Mouse (Mus musculus) E14TG2a.4 (cell line): ENCODE results near the gene Smo.
A peak's percentile ranks its signal among the peaks of the same experiment; 100 is the strongest.

ENCODE experiments used
- H3K27me3 ChIP-seq: 2 replicates; pipeline ENCODE4 v1.6.1; 2014; ENCODE audit warnings: low read length, control low read depth; ENCODE audit not compliant: insufficient read depth
- H3K36me3 ChIP-seq: 2 replicates; pipeline ENCODE4 v1.6.1; 2014; ENCODE audit warnings: low read length, control low read depth; ENCODE audit not compliant: insufficient read depth
- H3K4me1 ChIP-seq: replicated peaks from 2 replicates; pipeline ENCODE4 v1.6.1; 2014; ENCODE audit warnings: low read depth, low read length, control low read depth
- H3K4me3 ChIP-seq: replicated peaks from 2 replicates; pipeline ENCODE4 v1.5.1; 2014; ENCODE audit warnings: mild to moderate bottlenecking, low read length
- H3K9me3 ChIP-seq: 2 replicates; pipeline ENCODE4 v1.6.1; 2014; ENCODE audit warnings: low read length, control low read depth
- CTCF ChIP-seq: conservative IDR thresholded peaks from 2 replicates; pipeline ENCODE4 v1.5.1; 2014; ENCODE audit warnings: low read length
- NANOG ChIP-seq: IDR thresholded peaks from 2 replicates; pipeline ENCODE4 v1.6.1; 2014; ENCODE audit warnings: borderline replicate concordance, low read length, mixed read lengths
- POU5F1 ChIP-seq: IDR thresholded peaks from 2 replicates; pipeline ENCODE4 v1.6.1; 2014; ENCODE audit warnings: low read length, borderline replicate concordance

Gene Smo

GRCm38 (mm10) chr6:29735336-29735688 is at the start of gene Smo:
Gene Smo (plus strand): TSS chr6:29735503.
- Histone ChIP-seq H3K9me3 (no peaks in the 10 kb centered on the region), H3K36me3 (peaks cover 3% of the 10 kb centered on the region; the same call in 1 of the 2 replicates), H3K27me3 (peaks cover 64% of the 10 kb centered on the region), H3K4me1 (peaks cover 16% of the 10 kb centered on the region), H3K4me3 (peak within 1 kb of the TSS; percentile 88)
- TF ChIP-seq NANOG (no peak), POU5F1 (no peak), CTCF (no peak)

GRCm38 (mm10) chr6:29685952-29686351 is 49.4 kb upstream of the Smo start:
- Histone ChIP-seq H3K9me3 (no peaks in the 10 kb centered on the region), H3K4me3 (no peak overlapping the region), H3K27me3 (no peaks in the 10 kb centered on the region), H3K4me1 (0 out of 2 replicates have a peak, but pooled peaks cover 3% of the 10 kb centered on the region), H3K36me3 (no peaks in the 10 kb centered on the region)
- TF ChIP-seq POU5F1 = no peak
- no peak for TF ChIP-seq CTCF
- no peak for TF ChIP-seq NANOG

GRCm38 (mm10) chr6:29689458-29689857 is 45.8 kb upstream of the Smo start:
- Histone ChIP-seq H3K4me1 (peaks cover 7% of the 10 kb centered on the region), H3K27me3 (peaks cover 25% of the 10 kb centered on the region), H3K36me3 (no peaks in the 10 kb centered on the region), H3K9me3 (no peaks in the 10 kb centered on the region), H3K4me3 (no peak overlapping the region)
- TF ChIP-seq POU5F1 (no peak), NANOG (no peak), CTCF (no peak)

GRCm38 (mm10) chr6:29693953-29694352 is 41.4 kb upstream of the Smo start, which contains the start of gene Tspan33:
Gene Tspan33 (plus strand): TSS chr6:29694222.
- no peaks in the 10 kb centered on the region for H3K9me3 ChIP-seq
- peaks cover 53% of the 10 kb centered on the region for H3K27me3 ChIP-seq
- TF ChIP-seq NANOG = no peak
- TF ChIP-seq CTCF = no peak
- TF ChIP-seq POU5F1 = no peak
- no peaks in the 10 kb centered on the region for H3K36me3 ChIP-seq
- peaks cover 13% of the 10 kb centered on the region for H3K4me1 ChIP-seq
- peak within 1 kb of the TSS; percentile 90 for H3K4me3 ChIP-seq

- Histone ChIP-seq H3K36me3 (no peaks in the 10 kb centered on the region), H3K9me3 (no peaks in the 10 kb centered on the region), H3K27me3 (peaks cover 53% of the 10 kb centered on the region), H3K4me1 (peaks cover 13% of the 10 kb centered on the region), H3K4me3 (peak overlapping the region; percentile 90)
- no peak for TF ChIP-seq CTCF
- TF ChIP-seq POU5F1 = no peak
- TF ChIP-seq NANOG = no peak
These were observed 40.7 kb upstream of the Smo start for GRCm38 (mm10) chr6:29694375-29695289.

GRCm38 (mm10) chr6:29695290-29695674 is 40.0 kb upstream of the Smo start:
- peaks cover 13% of the 10 kb centered on the region for H3K4me1 ChIP-seq
- peaks cover 53% of the 10 kb centered on the region for H3K27me3 ChIP-seq
- H3K9me3 ChIP-seq = no peaks in the 10 kb centered on the region
- no peak overlapping the region for H3K4me3 ChIP-seq
- no peaks in the 10 kb centered on the region for H3K36me3 ChIP-seq
- no peak for TF ChIP-seq POU5F1
- no peak for TF ChIP-seq CTCF
- TF ChIP-seq NANOG = no peak

GRCm38 (mm10) chr6:29695975-29696374 is 39.3 kb upstream of the Smo start:
- no peak for TF ChIP-seq CTCF
- no peak for TF ChIP-seq NANOG
- TF ChIP-seq POU5F1 = no peak
- Histone ChIP-seq H3K27me3 (peaks cover 58% of the 10 kb centered on the region), H3K9me3 (no peaks in the 10 kb centered on the region), H3K4me3 (no peak overlapping the region), H3K4me1 (peaks cover 13% of the 10 kb centered on the region), H3K36me3 (no peaks in the 10 kb centered on the region)

GRCm38 (mm10) chr6:29697139-29697538 is 38.2 kb upstream of the Smo start:
- no peak for TF ChIP-seq NANOG
- no peak for TF ChIP-seq POU5F1
- TF ChIP-seq CTCF = no peak
- peaks cover 51% of the 10 kb centered on the region for H3K27me3 ChIP-seq
- no peaks in the 10 kb centered on the region for H3K36me3 ChIP-seq
- H3K4me3 ChIP-seq = no peak overlapping the region
- peaks cover 13% of the 10 kb centered on the region for H3K4me1 ChIP-seq
- H3K9me3 ChIP-seq = no peaks in the 10 kb centered on the region

- no peaks in the 10 kb centered on the region for H3K9me3 ChIP-seq
- H3K4me1 ChIP-seq = peaks cover 13% of the 10 kb centered on the region
- TF ChIP-seq POU5F1 (no peak), NANOG (no peak), CTCF (no peak)
- H3K4me3 ChIP-seq = no peak overlapping the region
- H3K27me3 ChIP-seq = peaks cover 48% of the 10 kb centered on the region
- H3K36me3 ChIP-seq = no peaks in the 10 kb centered on the region
These were observed 37.8 kb upstream of the Smo start for GRCm38 (mm10) chr6:29697548-29697947.
